Mouse (Mus musculus) limb, embryonic 13.5 days (tissue): ENCODE measurements around the gene Fbxo39. TPM values are rescaled to one million over a fixed set of nuclear protein-coding genes. Genes with fewer than 3 reads are reported as not detected.

Experiments
- ATAC-seq: fragments of 200-750 bp; cut with Nextera tagmentation; 2 replicates; pipeline ENCODE4 v1.8.0; 2017; ENCODE audit warnings: low read depth, moderate number of reproducible peaks, moderate TSS enrichment; ENCODE audit not compliant: low FRiP score
- H3K27ac ChIP-seq: fragments of 300-500 bp; sonication (generic); 2 replicates; pipeline ENCODE4 v1.5.1; 2015; ENCODE audit warnings: inconsistent platforms, mild to moderate bottlenecking, moderate library complexity
- H3K27me3 ChIP-seq: fragments of 300-500 bp; sonication (generic); 2 replicates; pipeline ENCODE4 v1.6.1; 2015; ENCODE audit warnings: mild to moderate bottlenecking, inconsistent platforms
- H3K36me3 ChIP-seq: fragments of 300-500 bp; sonication (generic); 2 replicates; pipeline ENCODE4 v1.6.1; 2015; ENCODE audit warnings: inconsistent platforms, mild to moderate bottlenecking, moderate library complexity
- H3K4me1 ChIP-seq: fragments of 300-500 bp; sonication (generic); 2 replicates; pipeline ENCODE4 v1.6.1; 2015; ENCODE audit warnings: inconsistent platforms
- H3K4me2 ChIP-seq: fragments of 300-500 bp; sonication (generic); replicated peaks from 2 replicates; pipeline ENCODE4 v1.6.1; 2015; ENCODE audit warnings: inconsistent platforms, mild to moderate bottlenecking, moderate library complexity
- H3K4me3 ChIP-seq: fragments of 300-500 bp; sonication (generic); 2 replicates; pipeline ENCODE4 v1.5.1; 2015; ENCODE audit warnings: moderate library complexity, mild to moderate bottlenecking, inconsistent platforms
- H3K9ac ChIP-seq: fragments of 300-500 bp; sonication (generic); 2 replicates; pipeline ENCODE4 v1.6.1; 2015; ENCODE audit warnings: mild to moderate bottlenecking, inconsistent platforms
- H3K9me3 ChIP-seq: fragments of 300-500 bp; sonication (generic); 2 replicates; pipeline ENCODE4 v1.6.1; 2016; ENCODE audit warnings: inconsistent platforms
- WGBS: fragments of 180-500 bp; shearing (Covaris S2); methylation state at CpG from one replicate; pipeline ENCODE4 v1.1.7; 2015; 5-methylcytosine and 5-hydroxymethylcytosine counted together
- polyA plus RNA-seq: library from polyadenylated mRNA; unstranded; fragments of >200 nt; fragmentation: Nextera tagmentation; extraction: Ambion mirVana; gene quantifications from 2 replicates; pipeline ENCODE4 v1.2.1, GENCODE M21; 2015

Fbxo39 gene
- polyA plus RNA-seq: not detected in 2 replicates

DNA sequence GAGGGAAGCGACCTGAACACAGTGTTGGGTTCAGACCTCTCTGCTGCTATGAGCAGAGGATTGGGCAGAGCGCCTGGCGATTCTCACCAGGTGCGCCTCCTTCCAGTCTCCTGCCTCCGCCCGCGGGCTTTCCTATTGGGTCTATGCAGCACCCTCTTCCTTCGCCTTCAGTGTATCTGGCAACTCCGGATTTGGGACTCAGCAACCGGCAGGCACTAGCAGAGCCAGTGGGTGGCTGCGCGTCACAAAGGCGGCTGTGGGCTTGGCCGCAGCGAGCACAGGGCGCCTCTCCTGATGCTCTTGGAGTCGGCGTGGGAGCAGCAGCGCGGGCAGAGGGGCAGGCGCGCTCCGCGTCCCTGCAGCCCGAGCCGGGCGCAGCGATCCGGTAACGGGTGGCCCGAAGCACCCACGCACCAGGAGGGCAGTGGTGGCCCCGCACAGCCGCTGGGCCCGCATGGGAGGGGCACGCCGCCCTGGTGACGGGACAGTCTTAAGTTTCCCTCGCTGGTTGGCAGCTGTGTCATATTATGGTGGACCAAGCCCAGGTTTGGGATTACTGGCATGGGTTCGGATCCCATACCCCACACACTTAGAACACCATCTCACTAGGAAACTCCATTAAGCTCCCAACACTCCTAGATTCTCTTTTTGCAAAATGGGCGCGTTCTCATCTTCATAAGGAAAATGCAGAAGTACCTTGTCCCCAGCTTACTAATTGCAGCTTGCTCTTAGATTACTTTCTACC, at the start of gene Fbxo39:
TSS of gene Fbxo39 (plus strand) at position 294 of the 745 bp plus-strand sequence.
- no peaks in the 10 kb centered on the region for H3K36me3 ChIP-seq
- peak within 1 kb of the TSS; percentile 56 for H3K4me2 ChIP-seq
- no peak within 1 kb of the TSS for H3K27ac ChIP-seq
- peak within 1 kb of the TSS; percentile 48; the same call in 1 of the 2 replicates for H3K9ac ChIP-seq
- peak within 1 kb of the TSS; percentile 31 for H3K4me3 ChIP-seq
- H3K4me1 ChIP-seq: peaks cover 4% of the 10 kb centered on the region
- ATAC-seq: no peak
- WGBS: 8% methylated on average over 42 of the region's 42 CpGs
- H3K9me3 ChIP-seq: no peaks in the 10 kb centered on the region
- peaks cover 57% of the 10 kb centered on the region for H3K27me3 ChIP-seq

DNA sequence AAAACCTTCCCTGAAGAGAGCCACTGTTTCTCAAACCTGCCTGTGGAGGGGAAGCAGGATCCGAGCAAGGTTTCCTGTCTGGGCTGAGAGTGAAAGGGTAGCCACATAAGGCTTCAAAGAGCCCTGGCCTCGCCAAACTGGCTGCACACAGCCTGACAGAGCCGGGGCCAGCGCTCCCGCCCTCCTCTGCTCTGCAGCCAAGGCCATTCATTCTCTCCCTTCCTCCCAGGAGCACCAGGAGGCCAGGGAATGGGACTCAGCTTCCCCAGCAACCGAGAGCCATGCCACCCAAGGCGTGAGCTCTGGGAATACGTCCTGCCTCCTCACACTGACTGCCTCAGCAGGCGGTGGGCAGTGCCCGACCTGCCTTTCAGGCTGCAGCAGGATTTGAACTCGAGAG, 48.8 kb upstream of the Fbxo39 start:
- no peak overlapping the region for H3K27ac ChIP-seq
- peak overlapping the region; percentile 85; the same call in 1 of the 2 replicates for H3K4me2 ChIP-seq
- no peak overlapping the region for H3K9ac ChIP-seq
- ATAC-seq: no peak
- H3K4me3 ChIP-seq: peak overlapping the region; percentile 44
- peaks cover 15% of the 10 kb centered on the region for H3K4me1 ChIP-seq
- 8% methylated on average over 11 of the region's 11 CpGs for WGBS
- no peaks in the 10 kb centered on the region for H3K36me3 ChIP-seq
- no peaks in the 10 kb centered on the region for H3K9me3 ChIP-seq
- peaks cover 62% of the 10 kb centered on the region for H3K27me3 ChIP-seq

DNA sequence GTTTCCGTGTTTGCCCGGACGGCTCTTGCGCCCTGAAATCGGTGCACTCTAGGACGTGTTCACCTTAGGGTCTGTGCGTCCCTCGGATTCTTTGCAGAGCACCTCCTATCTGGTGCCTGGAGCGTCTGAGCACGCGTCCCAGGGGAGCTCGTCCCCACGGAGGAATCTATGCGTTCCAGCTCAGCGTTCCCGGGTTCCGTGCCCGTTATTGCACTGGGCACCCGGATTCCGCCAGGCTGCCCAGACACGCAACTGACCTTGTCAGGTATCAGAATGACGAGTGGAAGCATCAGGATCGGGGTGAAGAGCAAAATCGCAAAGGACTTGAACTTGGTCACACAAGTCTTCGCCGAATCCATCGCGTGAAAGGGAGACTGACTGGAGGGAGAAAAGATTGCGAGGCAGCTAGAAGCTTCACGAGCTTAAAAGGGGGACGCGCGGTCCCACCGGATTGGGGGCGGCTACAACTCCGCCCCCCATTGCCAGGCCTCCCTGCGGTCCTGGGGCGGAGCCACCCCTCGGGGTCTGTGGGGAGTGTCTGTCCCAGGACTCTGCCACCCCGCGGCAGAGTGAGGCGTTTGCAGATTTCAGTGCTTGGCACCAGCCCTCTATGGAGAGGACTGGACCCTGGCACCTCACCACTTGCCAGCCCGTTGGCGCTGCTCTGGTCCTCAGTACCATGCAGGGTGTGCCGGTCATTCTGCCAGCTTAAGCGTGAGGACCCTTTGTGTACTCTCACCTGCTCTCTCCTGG, 47.9 kb upstream of the Fbxo39 start:
- Histone ChIP-seq H3K36me3 (no peaks in the 10 kb centered on the region), H3K9me3 (no peaks in the 10 kb centered on the region), H3K4me1 (peaks cover 15% of the 10 kb centered on the region), H3K27me3 (peaks cover 67% of the 10 kb centered on the region), H3K4me2 (peak overlapping the region; percentile 85), H3K9ac (peak overlapping the region; percentile 62), H3K4me3 (peak overlapping the region; percentile 44), H3K27ac (no peak overlapping the region)
- WGBS: under 1% methylated on average over 46 of the region's 46 CpGs
- ATAC-seq: peak; percentile 61; the same call in 1 of the 2 replicates

DNA sequence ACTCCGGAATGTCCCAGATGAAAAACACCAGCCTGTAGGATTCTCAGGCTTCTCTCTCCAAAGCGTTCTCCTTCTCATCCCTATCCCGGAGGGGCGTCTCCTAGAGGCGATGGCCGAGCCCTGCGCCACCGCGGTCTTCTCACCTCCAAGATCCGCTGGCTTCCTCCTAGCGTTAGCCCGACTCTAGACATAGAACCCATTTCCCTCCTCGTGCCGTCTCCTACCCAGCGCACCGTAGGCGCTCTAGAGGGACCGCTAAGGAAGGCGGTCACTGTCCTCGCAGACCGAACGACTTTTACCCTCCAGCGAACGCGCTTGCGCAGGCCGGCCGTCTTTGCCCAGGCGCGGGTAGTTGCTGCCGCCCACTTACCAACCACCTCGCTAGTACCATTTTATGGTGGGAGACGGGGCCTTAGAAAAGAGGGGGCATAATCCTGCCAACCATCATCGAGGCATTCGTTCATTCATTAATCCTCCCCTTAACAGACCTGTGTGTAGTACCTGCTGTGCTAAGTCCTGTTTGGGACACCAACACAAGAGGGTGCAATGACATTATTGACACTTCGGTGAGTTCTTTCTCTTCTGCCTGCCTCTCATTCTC, 47.2 kb upstream of the Fbxo39 start, which contains the start of gene Slc13a5:
TSS of gene Slc13a5 (minus strand) at position 263 of the 601 bp plus-strand sequence.
- Histone ChIP-seq H3K9ac (peak within 1 kb of the TSS; percentile 62), H3K27ac (no peak within 1 kb of the TSS), H3K9me3 (no peaks in the 10 kb centered on the region), H3K36me3 (no peaks in the 10 kb centered on the region), H3K4me1 (peaks cover 15% of the 10 kb centered on the region), H3K4me2 (peak within 1 kb of the TSS; percentile 85), H3K4me3 (peak within 1 kb of the TSS; percentile 44), H3K27me3 (peaks cover 67% of the 10 kb centered on the region)
- 3% methylated on average over 36 of the region's 36 CpGs for WGBS
- peak; percentile 54 for ATAC-seq

DNA sequence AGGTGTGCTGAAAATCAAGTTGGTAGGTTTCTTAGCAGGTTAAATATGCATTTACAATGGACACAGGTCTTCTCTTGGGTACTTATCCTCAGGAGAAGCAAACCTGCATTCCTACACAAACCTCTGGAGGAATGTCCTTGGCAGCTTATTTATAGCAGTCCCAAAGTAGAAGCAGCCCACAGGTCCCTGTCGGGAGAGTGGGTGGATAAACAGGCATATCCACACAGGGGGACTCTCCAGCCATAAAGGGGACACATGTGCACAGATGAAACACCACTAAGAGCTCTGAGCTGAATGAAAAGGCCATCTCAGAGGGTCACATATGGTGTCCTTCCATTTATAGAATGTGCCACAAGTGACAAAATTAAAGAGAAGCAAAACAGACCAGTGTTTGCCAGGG, 42.5 kb upstream of the Fbxo39 start:
- H3K4me3 ChIP-seq: no peak overlapping the region
- 46% methylated on average over 1 of the region's 1 CpGs for WGBS
- no peak overlapping the region for H3K9ac ChIP-seq
- no peak overlapping the region for H3K27ac ChIP-seq
- H3K4me1 ChIP-seq: peaks cover 6% of the 10 kb centered on the region
- H3K36me3 ChIP-seq: no peaks in the 10 kb centered on the region
- peaks cover 28% of the 10 kb centered on the region for H3K27me3 ChIP-seq
- no peak overlapping the region for H3K4me2 ChIP-seq
- H3K9me3 ChIP-seq: no peaks in the 10 kb centered on the region
- no peak for ATAC-seq

DNA sequence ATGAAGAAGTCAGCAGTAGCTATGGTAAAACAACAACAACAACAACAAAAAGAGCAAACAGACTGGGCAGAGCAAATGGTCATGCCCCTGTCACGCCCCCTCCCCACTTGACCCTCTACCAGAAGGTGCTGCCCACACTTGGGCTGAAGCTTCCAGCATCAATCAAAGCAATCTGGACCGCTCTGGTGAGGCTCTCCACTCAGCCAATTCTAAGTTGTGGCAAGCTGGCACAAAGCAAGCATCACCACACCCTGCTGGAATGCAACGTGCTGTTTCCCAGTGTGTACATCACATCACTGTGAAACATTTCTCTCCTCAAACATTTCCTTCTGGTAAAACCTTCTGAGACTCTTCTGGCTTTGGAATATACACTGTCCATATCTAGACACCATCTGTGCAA, 40.9 kb upstream of the Fbxo39 start:
- no peak overlapping the region for H3K4me3 ChIP-seq
- H3K9me3 ChIP-seq: no peaks in the 10 kb centered on the region
- ATAC-seq: no peak
- H3K27me3 ChIP-seq: peaks cover 13% of the 10 kb centered on the region
- H3K4me2 ChIP-seq: no peak overlapping the region
- 73% methylated on average over 3 of the region's 3 CpGs for WGBS
- H3K9ac ChIP-seq: no peak overlapping the region
- H3K4me1 ChIP-seq: no peaks in the 10 kb centered on the region
- no peaks in the 10 kb centered on the region for H3K36me3 ChIP-seq
- H3K27ac ChIP-seq: no peak overlapping the region

DNA sequence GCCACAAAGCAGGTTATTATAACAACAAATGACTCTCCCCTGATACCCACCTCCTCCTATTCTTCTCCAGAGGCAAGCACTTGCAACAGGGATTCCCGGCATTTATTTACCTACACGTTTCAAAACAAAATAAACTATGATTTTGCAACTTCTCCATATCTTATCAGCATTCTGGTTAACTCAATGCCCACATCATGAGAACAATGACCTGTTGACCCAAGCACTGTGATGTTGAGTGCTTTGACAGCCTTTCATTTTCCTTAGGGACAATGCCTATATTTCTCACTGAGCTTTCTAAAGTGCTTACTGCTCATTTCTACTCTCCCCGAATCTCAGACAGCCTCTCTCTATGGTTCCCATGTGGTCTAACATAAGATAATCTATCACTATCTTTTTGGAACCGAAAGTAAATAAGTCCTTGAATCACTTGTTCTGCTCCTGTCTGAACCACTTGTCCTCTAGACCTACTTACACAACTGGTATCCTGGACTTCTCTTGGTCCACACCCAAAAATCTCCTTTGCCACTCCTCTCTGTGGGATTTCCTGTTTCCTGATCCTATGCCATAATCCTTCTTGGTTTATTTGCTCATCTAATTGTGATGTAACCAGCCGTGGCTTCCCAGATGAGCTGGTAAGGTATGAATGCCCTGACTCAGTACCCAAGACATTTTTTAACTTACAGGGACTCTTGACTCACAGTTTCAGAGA, 32.9 kb upstream of the Fbxo39 start:
- H3K36me3 ChIP-seq: no peaks in the 10 kb centered on the region
- 82% methylated on average over 5 of the region's 5 CpGs for WGBS
- H3K9me3 ChIP-seq: no peaks in the 10 kb centered on the region; the same call in 1 of the 2 replicates
- H3K27me3 ChIP-seq: no peaks in the 10 kb centered on the region
- no peak overlapping the region for H3K4me2 ChIP-seq
- H3K4me1 ChIP-seq: no peaks in the 10 kb centered on the region
- no peak for ATAC-seq
- no peak overlapping the region for H3K4me3 ChIP-seq
- H3K27ac ChIP-seq: no peak overlapping the region
- H3K9ac ChIP-seq: no peak overlapping the region

DNA sequence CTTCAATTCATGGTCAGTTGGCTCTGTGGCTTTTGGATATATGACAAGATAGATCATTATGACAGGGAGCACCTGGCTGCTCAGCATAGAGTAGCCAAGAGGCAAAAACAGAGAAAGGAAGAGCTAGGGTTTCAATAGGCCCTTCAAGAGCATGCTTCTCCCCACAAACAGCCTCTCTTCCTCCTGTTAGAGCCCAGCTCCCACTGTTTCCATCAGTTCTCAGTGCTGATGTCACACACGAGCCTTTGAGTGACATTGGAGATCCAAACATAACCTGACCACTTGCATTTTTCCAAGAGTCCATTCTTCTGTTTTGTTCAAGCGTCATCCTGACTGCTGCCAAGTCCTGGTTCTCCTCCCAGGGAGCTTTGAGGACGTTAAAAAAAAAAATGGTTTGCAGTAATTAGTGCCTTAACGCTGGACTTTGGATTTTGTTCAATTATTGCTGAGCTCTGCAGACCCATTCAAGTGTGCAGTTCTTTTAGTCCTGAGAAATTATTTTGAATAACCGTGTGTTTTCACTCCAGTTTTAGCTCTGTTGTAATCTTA, 32.3 kb upstream of the Fbxo39 start:
- H3K27me3 ChIP-seq: no peaks in the 10 kb centered on the region

DNA sequence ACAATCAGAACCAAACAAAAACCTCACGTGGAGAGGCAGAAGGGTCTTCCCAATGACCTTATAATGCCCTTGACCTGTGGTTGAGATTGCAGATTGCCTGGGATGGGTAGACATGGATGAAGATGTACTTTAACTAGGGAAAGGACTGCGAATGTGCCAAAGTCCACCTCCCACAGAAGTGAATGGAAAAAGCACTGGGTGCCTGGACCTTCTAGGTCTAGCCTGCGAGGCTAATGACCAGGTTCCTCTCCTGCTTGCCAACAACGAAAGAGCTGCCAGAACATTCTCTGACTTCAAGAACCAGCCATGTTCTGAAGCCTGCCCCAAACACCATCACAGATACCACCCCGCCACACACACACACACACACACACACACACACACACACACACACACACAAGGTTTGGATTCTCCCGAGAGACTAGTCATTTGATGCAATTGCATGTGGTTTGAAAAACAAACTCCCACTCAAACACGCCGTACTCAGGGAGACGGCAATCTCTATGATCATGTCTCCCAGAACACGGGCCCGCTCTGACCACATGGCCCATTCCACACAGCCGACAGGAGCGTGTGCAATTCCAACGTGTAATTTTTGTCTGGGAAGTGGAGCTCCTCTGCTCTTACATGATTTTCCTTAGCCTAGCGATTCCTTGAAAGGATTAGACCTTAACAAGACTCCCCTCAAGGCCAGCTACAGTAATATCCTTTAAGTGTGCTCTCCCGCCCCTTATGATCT, 30.6 kb upstream of the Fbxo39 start:
- no peak overlapping the region for H3K9ac ChIP-seq
- H3K36me3 ChIP-seq: no peaks in the 10 kb centered on the region
- H3K9me3 ChIP-seq: no peaks in the 10 kb centered on the region; the same call in 1 of the 2 replicates
- no peak overlapping the region for H3K27ac ChIP-seq
- H3K4me1 ChIP-seq: no peaks in the 10 kb centered on the region
- ATAC-seq: no peak
- 86% methylated on average over 16 of the region's 16 CpGs for WGBS
- H3K4me3 ChIP-seq: no peak overlapping the region
- H3K4me2 ChIP-seq: no peak overlapping the region
- H3K27me3 ChIP-seq: no peaks in the 10 kb centered on the region

More for the DNA sequence above, 32.3 kb upstream of the Fbxo39 start:
- no peaks in the 10 kb centered on the region; the same call in 1 of the 2 replicates for H3K9me3 ChIP-seq
- whole genome bisulfite sequencing: 58% methylated on average over 5 of the region's 5 CpGs
- H3K4me1 ChIP-seq: no peaks in the 10 kb centered on the region
- H3K4me3 ChIP-seq: no peak overlapping the region
- H3K9ac ChIP-seq: no peak overlapping the region
- H3K36me3 ChIP-seq: no peaks in the 10 kb centered on the region
- H3K27ac ChIP-seq: no peak overlapping the region
- no peak for ATAC-seq
- H3K4me2 ChIP-seq: no peak overlapping the region

DNA sequence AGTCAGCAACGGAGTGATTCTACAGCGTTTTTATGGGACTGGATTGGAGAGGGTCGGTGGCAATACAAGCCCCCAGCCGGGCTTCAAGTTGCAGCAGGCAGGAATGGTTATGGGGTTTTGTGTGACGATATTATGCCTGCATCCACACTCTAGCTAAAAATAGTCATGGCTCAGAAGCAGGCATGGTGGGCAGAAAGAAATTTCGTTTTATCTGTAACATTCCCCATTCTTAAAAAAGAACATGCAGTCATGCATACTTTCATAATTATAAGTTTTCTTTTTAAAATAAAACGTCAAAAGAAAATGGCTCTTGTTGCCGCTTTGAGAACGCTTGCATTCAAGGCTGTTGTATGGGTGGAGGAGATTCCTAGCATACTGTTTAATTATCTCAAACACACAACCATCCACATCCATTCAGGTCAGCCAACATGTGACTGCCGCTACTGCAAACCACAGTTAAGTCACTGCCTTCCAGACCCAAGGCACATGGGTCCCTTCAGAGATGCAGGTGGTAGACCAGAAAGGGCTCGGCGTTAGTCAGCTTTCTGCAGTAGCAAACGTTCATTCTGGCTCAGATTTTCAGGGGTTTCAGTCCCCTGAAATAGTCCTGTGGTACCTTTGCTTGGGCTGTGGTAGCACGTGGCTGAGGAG, 29.6 kb upstream of the Fbxo39 start:
- no peaks in the 10 kb centered on the region for H3K4me1 ChIP-seq
- H3K4me2 ChIP-seq: no peak overlapping the region
- no peaks in the 10 kb centered on the region for H3K36me3 ChIP-seq
- H3K27me3 ChIP-seq: no peaks in the 10 kb centered on the region
- no peak for ATAC-seq
- no peak overlapping the region for H3K4me3 ChIP-seq
- H3K27ac ChIP-seq: no peak overlapping the region
- no peak overlapping the region for H3K9ac ChIP-seq
- WGBS: 67% methylated on average over 14 of the region's 14 CpGs
- no peaks in the 10 kb centered on the region; the same call in 1 of the 2 replicates for H3K9me3 ChIP-seq
